Mouse (Mus musculus) E14TG2a.4 (cell line): ENCODE measurements around the gene Lpin2.

Experiments used
- CTCF ChIP-seq: conservative IDR thresholded peaks from 2 replicates; pipeline ENCODE4 v1.5.1; 2014; ENCODE audit warnings: low read length
- NANOG ChIP-seq: IDR thresholded peaks from 2 replicates; pipeline ENCODE4 v1.6.1; 2014; ENCODE audit warnings: borderline replicate concordance, low read length, mixed read lengths
- POU5F1 ChIP-seq: IDR thresholded peaks from 2 replicates; pipeline ENCODE4 v1.6.1; 2014; ENCODE audit warnings: low read length, borderline replicate concordance

DNA sequence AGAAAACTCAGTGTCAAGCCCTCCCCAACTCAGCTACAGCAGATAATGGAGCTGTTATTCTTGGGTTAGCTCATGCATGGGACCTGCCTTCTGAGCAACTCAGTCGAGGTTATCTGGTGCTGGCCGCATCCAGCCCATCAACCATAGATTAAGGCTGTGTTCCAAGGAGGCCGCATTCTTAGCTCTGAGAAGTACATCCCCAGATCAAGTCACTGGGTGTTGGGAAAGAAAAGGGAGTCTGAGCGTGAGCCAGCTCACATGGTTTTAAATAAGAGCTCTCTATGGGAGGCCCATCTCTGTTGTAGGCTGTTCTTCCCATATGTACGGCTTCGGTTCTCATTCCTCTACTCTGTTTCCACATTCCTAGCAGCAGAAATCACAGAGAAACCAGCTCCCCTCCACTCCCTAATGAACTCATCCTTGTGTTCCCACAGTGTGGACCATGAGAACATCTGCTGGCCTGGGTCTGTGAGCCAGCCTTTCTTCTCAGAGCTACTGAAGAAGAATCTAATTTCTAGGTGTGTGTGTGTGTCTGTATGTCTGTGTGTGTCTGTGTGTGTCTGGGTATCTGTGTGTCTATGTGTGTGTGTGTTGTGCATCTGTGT is 107.3 kb downstream of the Lpin2 start:
- TF ChIP-seq CTCF (no peak), NANOG (no peak), POU5F1 (no peak)
